ENCODE assay signal across 11 mouse cellular contexts in the genomic region with DNA sequence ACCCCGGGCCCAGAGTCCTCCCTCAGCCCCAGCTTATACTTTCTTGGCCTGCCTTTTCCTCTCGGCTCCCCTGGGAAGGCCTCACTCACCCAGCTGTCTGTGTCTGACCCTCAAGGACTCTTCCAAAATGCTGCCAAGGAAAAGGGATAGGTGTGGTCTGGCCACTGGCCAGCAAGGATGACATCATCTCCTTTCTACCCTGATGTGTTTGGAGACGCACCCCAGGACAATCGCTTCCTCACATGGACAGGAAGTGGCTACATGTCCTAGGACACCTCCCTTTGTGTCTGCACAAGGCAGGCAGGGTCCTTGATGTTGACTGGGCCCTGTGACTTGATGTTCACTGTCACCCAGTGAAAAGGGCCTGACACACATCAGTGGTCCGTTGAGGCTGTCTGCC. TPM values are rescaled to one million over a fixed set of nuclear protein-coding genes. Genes with fewer than 3 reads are reported as not detected.
DNase-seq lines count a peak whose midpoint lies in the region; ATAC-seq lines count a peak whose summit lies in the region.
"Had no signal": no experiment of that assay in that cellular context is flagged by ENCODE, and none has a peak within 500 bp of the region (broad histone marks: within the 10 kb centered on the region; RNA-seq: fewer than 3 reads in every experiment).

No protein-coding gene starts in this region.

- peaks cover 14% of the 10 kb centered on the region; the same call in 1 of the 2 replicates for H3K4me1 ChIP-seq in kidney, embryonic 15.5 days
- H3K4me1 ChIP-seq in forebrain, embryonic 12.5 days: peaks cover 11% of the 10 kb centered on the region; the same call in 1 of the 2 replicates

- no peak overlapping the region for H3K27ac ChIP-seq in kidney, embryonic 15.5 days
- H3K27ac ChIP-seq in forebrain, embryonic 12.5 days: no peak overlapping the region
- H3K27ac ChIP-seq: forebrain, embryonic 10.5 days; left cerebral cortex, adult 2 months had no signal

- intact Hi-C loops in heart, postnatal 36 days (cut with DNase I): loop anchor here (2.0 to 5.0 kb wide), 2 partner anchors 17 to 42 kb away; no protein-coding TSS in a partner anchor

- no peak for ATAC-seq in kidney, embryonic 15.5 days (replicated peaks; ENCODE audit: low FRiP score)
- ATAC-seq in forebrain, embryonic 12.5 days (ENCODE audit: low FRiP score): no peak
- no peak for ATAC-seq in erythroid progenitor cell, adult 5-6 weeks (replicated peaks; ENCODE audit: low FRiP score, poor library complexity, severe bottlenecking)
- ATAC-seq: activated CD4-positive, CD25-positive, alpha-beta regulatory T cell, adult 4 months had no signal

- no peaks in the 10 kb centered on the region for H3K36me3 ChIP-seq in kidney, embryonic 15.5 days
- H3K36me3 ChIP-seq in forebrain, embryonic 12.5 days (replicated peaks): no peaks in the 10 kb centered on the region
- H3K36me3 ChIP-seq: forebrain, embryonic 10.5 days had no signal

- H3K9me3 ChIP-seq in kidney, embryonic 15.5 days (replicated peaks): no peaks in the 10 kb centered on the region
- no peaks in the 10 kb centered on the region for H3K9me3 ChIP-seq in forebrain, embryonic 12.5 days
- H3K9me3 ChIP-seq: forebrain, embryonic 10.5 days had no signal

- H3K4me3 ChIP-seq in kidney, embryonic 15.5 days (replicated peaks): no peak overlapping the region
- no peak overlapping the region for H3K4me3 ChIP-seq in forebrain, embryonic 12.5 days (replicated peaks)
- H3K4me3 ChIP-seq: forebrain, embryonic 10.5 days; left cerebral cortex, adult 2 months had no signal

- no peak overlapping the region for H3K4me2 ChIP-seq in kidney, embryonic 15.5 days
- H3K4me2 ChIP-seq in forebrain, embryonic 12.5 days: no peak overlapping the region

- H3K27me3 ChIP-seq in kidney, embryonic 15.5 days: no peaks in the 10 kb centered on the region; the same call in 1 of the 2 replicates
- H3K27me3 ChIP-seq in forebrain, embryonic 12.5 days: no peaks in the 10 kb centered on the region

- WGBS in kidney, embryonic 15.5 days: 76% methylated on average over 5 of the region's 5 CpGs
- WGBS in forebrain, embryonic 12.5 days: 80% methylated on average over 5 of the region's 5 CpGs

- no peak overlapping the region for H3K9ac ChIP-seq in kidney, embryonic 15.5 days
- no peak overlapping the region for H3K9ac ChIP-seq in forebrain, embryonic 12.5 days

- DNase-seq in kidney, adult 11 months: peak; percentile 84
- DNase-seq in adrenal gland, postnatal 36 days: peak; percentile 64
- DNase-seq in heart, postnatal 36 days: peak; percentile 66 to 71
- peak; percentile 85 for DNase-seq in lung, postnatal 25 days (ENCODE audit: low spot score)
- DNase-seq in spleen, postnatal 10 days (ENCODE audit: low spot score in 2 of 2): no peak

RNA-seq across cellular contexts. Expression of gene Megf6, which starts 34.9 kb away (rescaled TPM):
- polyA plus RNA-seq in kidney, embryonic 15.5 days (2015; fragmentation: Nextera tagmentation; extraction: Ambion mirVana): 10.8 and 14.2 TPM in 2 replicates
- total RNA-seq in adrenal gland, postnatal 36 days (2021): 1 to 10 TPM; 2.9 to 3.4 TPM
- total RNA-seq in heart, postnatal 36 days (2021): 1 to 10 TPM; 5.4 to 8.0 TPM
- polyA plus RNA-seq in forebrain, embryonic 12.5 days (2016; fragmentation: Nextera tagmentation; extraction: Ambion mirVana): 19.9 and 21.7 TPM in 2 replicates
- not detected in 2 replicates for total RNA-seq in erythroid progenitor cell, adult 5-6 weeks (2015; ENCODE audit: low replicate concordance)
- not detected in 2 replicates for total RNA-seq in erythroid progenitor cell, adult 5-6 weeks (2017; ENCODE audit: low replicate concordance)
- polyA plus RNA-seq: activated CD4-positive, CD25-positive, alpha-beta regulatory T cell, adult 4 months had no signal

RNA-seq across cellular contexts. Expression of gene Tprgl, which starts 44.9 kb away (rescaled TPM):
- polyA plus RNA-seq in kidney, embryonic 15.5 days (2015; fragmentation: Nextera tagmentation; extraction: Ambion mirVana): 118 TPM in 2 replicates
- 100 to 1,000 TPM; 159 to 168 TPM for total RNA-seq in adrenal gland, postnatal 36 days (2021)
- 100 to 1,000 TPM; 132 to 136 TPM for total RNA-seq in heart, postnatal 36 days (2021)
- 127 and 131 TPM in 2 replicates for polyA plus RNA-seq in forebrain, embryonic 12.5 days (2016; fragmentation: Nextera tagmentation; extraction: Ambion mirVana)
- 101 and 141 TPM in 2 replicates for total RNA-seq in erythroid progenitor cell, adult 5-6 weeks (2015; ENCODE audit: low replicate concordance)
- 113 and 126 TPM in 2 replicates for total RNA-seq in erythroid progenitor cell, adult 5-6 weeks (2017; ENCODE audit: low replicate concordance)

Comparison
In these comparisons a context has a peak if more than half of its experiments do, and no peak if none do; other contexts are left out.
1. DNase-seq: peak in kidney, adult 11 months (single experiment), adrenal gland, postnatal 36 days (2 of 2), heart, postnatal 36 days (2 of 2) and lung, postnatal 25 days (single experiment); none in spleen, postnatal 10 days (0 of 2).